Mouse (Mus musculus): ENCODE results near the gene Med21.

GRCm38 (mm10) chr6:146650013-146650412, 7.7 kb downstream of the Med21 start:
- TF ChIP-seq CTCF (IDR thresholded peaks at IDR 0.05; ENCODE audit: low read depth) (no peak), EP300 (optimal IDR thresholded peaks at IDR 0.05) (no peak)
